ENCODE assay signal across 21 mouse cellular contexts in the genomic region with DNA sequence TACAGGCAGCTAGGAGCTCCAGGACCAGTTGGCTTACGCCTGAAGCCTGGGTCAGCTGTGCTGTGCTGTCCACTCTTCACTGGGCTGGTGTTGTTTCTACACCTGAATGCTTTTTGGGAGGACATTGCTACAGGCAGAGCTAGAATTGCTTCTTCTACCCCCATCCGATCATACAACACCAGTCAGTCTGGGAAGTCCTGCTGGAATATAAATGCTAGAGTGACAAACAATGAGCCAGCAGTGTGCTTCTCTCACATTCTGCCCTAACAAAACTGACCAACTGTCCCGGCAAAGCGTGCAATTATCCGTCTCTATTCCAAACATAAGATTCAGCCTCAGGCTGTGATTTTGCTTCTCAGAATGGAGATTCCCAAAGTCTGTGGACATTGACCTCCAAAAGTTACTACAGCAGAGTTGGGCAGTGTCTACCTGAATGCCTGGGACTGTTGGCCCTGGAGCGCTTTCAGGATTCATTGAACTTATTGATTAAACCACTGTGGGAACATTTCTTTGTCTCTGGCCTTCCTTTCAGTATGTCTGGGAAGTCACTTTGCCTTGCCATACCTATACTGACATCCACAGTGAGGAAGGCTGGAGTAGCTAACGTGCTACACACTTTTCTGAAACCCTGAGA.
A peak's percentile ranks its signal among the peaks of the same experiment; 100 is the strongest.
DNase-seq lines count a peak whose midpoint lies in the region; ATAC-seq and TF ChIP-seq lines count a peak whose summit lies in the region.
"Had no signal": no experiment of that assay in that cellular context is flagged by ENCODE, and none has a peak within 500 bp of the region (broad histone marks: within the 10 kb centered on the region; RNA-seq: fewer than 3 reads in every experiment).

No protein-coding gene starts in this region.

- peak overlapping the region; percentile 13; the same call in 1 of the 2 replicates for H3K4me3 ChIP-seq in liver, adult 2 months (ENCODE audit: insufficient read depth, low read depth, low read length)
- H3K4me3 ChIP-seq in midbrain, embryonic 11.5 days (ENCODE audit: low read depth, low read length): no peak overlapping the region
- no peak overlapping the region for H3K4me3 ChIP-seq in midbrain, embryonic 14.5 days (replicated peaks; ENCODE audit: low read depth, low read length)
- H3K4me3 ChIP-seq: embryonic facial prominence, embryonic 12.5 days; forebrain, embryonic 13.5 days; forebrain, embryonic 15.5 days had no signal

- no peak for ATAC-seq in midbrain, embryonic 11.5 days (ENCODE audit: low FRiP score)
- no peak for ATAC-seq in midbrain, embryonic 14.5 days (ENCODE audit: low FRiP score, low TSS enrichment)
- ATAC-seq: forebrain, embryonic 13.5 days; forebrain, embryonic 15.5 days; forebrain, postnatal 0 days had no signal

- H3K9ac ChIP-seq in liver, adult 2 months (ENCODE audit: low read depth, low read length): peak overlapping the region; percentile 56
- no peak overlapping the region for H3K9ac ChIP-seq in midbrain, embryonic 11.5 days (ENCODE audit: low read length)
- H3K9ac ChIP-seq in midbrain, embryonic 14.5 days (replicated peaks; ENCODE audit: low read length): no peak overlapping the region
- H3K9ac ChIP-seq: embryonic facial prominence, embryonic 12.5 days; forebrain, embryonic 13.5 days; forebrain, embryonic 15.5 days; forebrain, postnatal 0 days had no signal

- no peaks in the 10 kb centered on the region for H3K79me2 ChIP-seq in liver, adult 2 months (ENCODE audit: control insufficient read depth, insufficient read depth, low read length)

- peak overlapping the region; percentile 98 for H3K27ac ChIP-seq in liver, adult 2 months (replicated peaks; ENCODE audit: insufficient read depth, low read depth, low read length)
- no peak overlapping the region for H3K27ac ChIP-seq in midbrain, embryonic 11.5 days (ENCODE audit: low read depth, low read length)
- no peak overlapping the region for H3K27ac ChIP-seq in midbrain, embryonic 14.5 days (replicated peaks; ENCODE audit: low read depth, low read length)
- H3K27ac ChIP-seq: embryonic facial prominence, embryonic 12.5 days; forebrain, embryonic 13.5 days; forebrain, embryonic 15.5 days had no signal

- H3K27me3 ChIP-seq in liver, adult 2 months (ENCODE audit: control insufficient read depth, insufficient read depth, low read length): no peaks in the 10 kb centered on the region
- H3K27me3 ChIP-seq in midbrain, embryonic 11.5 days (ENCODE audit: control insufficient read depth, insufficient read depth, low read length): no peaks in the 10 kb centered on the region
- no peaks in the 10 kb centered on the region for H3K27me3 ChIP-seq in midbrain, embryonic 14.5 days (ENCODE audit: control insufficient read depth, insufficient read depth, low read length)
- H3K27me3 ChIP-seq: embryonic facial prominence, embryonic 12.5 days; forebrain, embryonic 13.5 days; forebrain, embryonic 15.5 days had no signal

- H3K9me3 ChIP-seq in midbrain, embryonic 11.5 days (ENCODE audit: control insufficient read depth, low read length): no peaks in the 10 kb centered on the region
- peaks cover 3% of the 10 kb centered on the region; the same call in 1 of the 2 replicates for H3K9me3 ChIP-seq in midbrain, embryonic 14.5 days (ENCODE audit: control insufficient read depth, low read length)
- H3K9me3 ChIP-seq: embryonic facial prominence, embryonic 12.5 days; forebrain, embryonic 13.5 days; forebrain, embryonic 15.5 days had no signal

- WGBS in liver, adult 2 months: 26% methylated on average over 7 of the region's 7 CpGs
- 85% methylated on average over 7 of the region's 7 CpGs for WGBS in midbrain, embryonic 11.5 days
- 87% methylated on average over 7 of the region's 7 CpGs for WGBS in midbrain, embryonic 14.5 days

- peaks cover 12% of the 10 kb centered on the region for H3K4me1 ChIP-seq in liver, adult 2 months (ENCODE audit: control insufficient read depth, insufficient read depth, low read length)
- no peaks in the 10 kb centered on the region for H3K4me1 ChIP-seq in midbrain, embryonic 11.5 days (ENCODE audit: control insufficient read depth, insufficient read depth, low read length)
- H3K4me1 ChIP-seq in midbrain, embryonic 14.5 days (ENCODE audit: control insufficient read depth, insufficient read depth, low read length): no peaks in the 10 kb centered on the region

- DNase-seq in heart, adult 11 months: peak; percentile 60
- no peak for DNase-seq in heart, adult 8-10 months (ENCODE audit: low spot score)
- peak; percentile 93 for DNase-seq in liver, adult 2 months (ENCODE audit: extremely low read depth, low read depth, low spot score)
- DNase-seq in liver: no peak
- DNase-seq in midbrain, embryonic 11.5 days (ENCODE audit: low spot score, missing footprints): peak; percentile 59
- DNase-seq in midbrain, embryonic 14.5 days: no peak
- no peak for DNase-seq in right cerebral cortex, postnatal 10 days (ENCODE audit: low spot score in 2 of 2)
- DNase-seq: adrenal gland, adult 2 months; adrenal gland, postnatal 10 days; adrenal gland, postnatal 25 days; cerebellum, adult 11 months; cerebellum, adult 18-20 months; cerebellum, adult 8-10 months; cerebellum, adult 9-11 months; cerebellum, postnatal 14 days; cerebellum, postnatal 36 days; embryo, embryonic 11 days; forebrain, postnatal 0 days had no signal

- no peaks in the 10 kb centered on the region for H3K36me3 ChIP-seq in liver, adult 2 months (ENCODE audit: control insufficient read depth, insufficient read depth, low read length)
- H3K36me3 ChIP-seq in midbrain, embryonic 11.5 days (ENCODE audit: control insufficient read depth, insufficient read depth, low read length): no peaks in the 10 kb centered on the region
- H3K36me3 ChIP-seq in midbrain, embryonic 14.5 days (ENCODE audit: control insufficient read depth, insufficient read depth, low read length): no peaks in the 10 kb centered on the region
- H3K36me3 ChIP-seq: embryonic facial prominence, embryonic 12.5 days; forebrain, embryonic 15.5 days had no signal

- no peak for TF ChIP-seq CTCF in liver, adult 2 months (IDR thresholded peaks at IDR 0.05; ENCODE audit: low read depth, low read length)

- no peak for TF ChIP-seq POLR2A in liver, adult 2 months (IDR thresholded peaks at IDR 0.05; ENCODE audit: extremely low read depth, insufficient read depth, low read length)

- H3K4me2 ChIP-seq in midbrain, embryonic 11.5 days: no peak overlapping the region
- no peak overlapping the region for H3K4me2 ChIP-seq in midbrain, embryonic 14.5 days (ENCODE audit: low read length)
- H3K4me2 ChIP-seq: embryonic facial prominence, embryonic 12.5 days; forebrain, embryonic 13.5 days; forebrain, embryonic 15.5 days had no signal

Comparison
In these comparisons a context has a peak if more than half of its experiments do, and no peak if none do; other contexts are left out.
1. DNase-seq: peak in heart, adult 11 months (single experiment), liver, adult 2 months (single experiment) and midbrain, embryonic 11.5 days (single experiment); none in heart, adult 8-10 months (single experiment), liver (single experiment), midbrain, embryonic 14.5 days (single experiment) and right cerebral cortex, postnatal 10 days (0 of 2).